Mouse (Mus musculus): ENCODE results near the gene Tnik.

DNA sequence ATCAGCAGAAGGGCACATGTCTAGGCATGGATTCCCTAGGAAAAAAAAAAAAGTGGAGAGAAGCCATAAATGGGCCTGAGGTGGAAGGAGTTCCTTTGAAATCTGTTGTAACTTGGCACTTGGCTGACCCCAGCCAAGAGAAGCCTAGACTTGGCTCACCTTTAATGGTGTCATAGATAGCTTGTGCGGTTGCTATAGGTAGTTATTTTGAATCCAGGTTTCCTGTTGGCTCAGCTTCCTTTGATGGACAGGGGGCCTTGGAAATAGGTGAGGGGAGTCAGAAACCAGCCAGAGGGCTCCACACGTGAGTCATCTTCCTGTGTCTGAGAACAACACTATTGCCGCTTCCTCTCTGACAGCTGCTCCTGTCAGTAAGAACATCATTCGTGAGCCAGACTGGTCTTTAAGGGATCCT, 204.9 kb downstream of the Tnik start:
- TF ChIP-seq CTCF (IDR thresholded peaks at IDR 0.05; ENCODE audit: low read depth, low read length) = no peak
- TF ChIP-seq POLR2A (IDR thresholded peaks at IDR 0.05; ENCODE audit: insufficient read depth, low read length) = no peak
